Mouse (Mus musculus) hindbrain, embryonic 10.5 days (tissue): ENCODE results near the gene Olfr60. TPM values are rescaled to one million over a fixed set of nuclear protein-coding genes. Genes with fewer than 3 reads are reported as not detected.

Experiments
- DNase-seq: peaks from one replicate; pipeline ENCODE4 v3.0.0-alpha.2; 2017; ENCODE audit warnings: low spot score
- H3K27ac ChIP-seq: fragments of 300-500 bp; sonication (generic); 2 replicates; pipeline ENCODE4 v1.5.1; 2016; ENCODE audit warnings: mild to moderate bottlenecking, moderate library complexity
- H3K27me3 ChIP-seq: fragments of 300-500 bp; sonication (generic); 2 replicates; pipeline ENCODE4 v1.6.1; 2016; ENCODE audit warnings: mild to moderate bottlenecking; ENCODE audit not compliant: poor library complexity, insufficient read depth, severe bottlenecking
- H3K36me3 ChIP-seq: fragments of 300-500 bp; sonication (generic); 2 replicates; pipeline ENCODE4 v1.6.1; 2016; ENCODE audit warnings: mild to moderate bottlenecking, moderate library complexity
- H3K4me1 ChIP-seq: fragments of 300-500 bp; sonication (generic); replicated peaks from 2 replicates; pipeline ENCODE4 v1.6.1; 2016; ENCODE audit warnings: mild to moderate bottlenecking
- H3K4me3 ChIP-seq: fragments of 300-500 bp; sonication (generic); 2 replicates; pipeline ENCODE4 v1.5.1; 2016; ENCODE audit warnings: mild to moderate bottlenecking, moderate library complexity
- H3K9me3 ChIP-seq: fragments of 300-500 bp; sonication (generic); 2 replicates; pipeline ENCODE4 v1.6.1; 2016; ENCODE audit warnings: mild to moderate bottlenecking, moderate library complexity
- WGBS: fragments of 180-500 bp; shearing (Covaris S2); methylation state at CpG from one replicate; pipeline ENCODE4 v1.1.7; 2016; 5-methylcytosine and 5-hydroxymethylcytosine counted together
- polyA plus RNA-seq: library from polyadenylated mRNA; unstranded; fragments of >200 nt; fragmentation: Nextera tagmentation; extraction: Ambion mirVana; gene quantifications from 2 replicates; pipeline ENCODE4 v1.2.1, GENCODE M21; 2016

The Olfr60 gene
- not detected in 2 replicates for polyA plus RNA-seq

DNA sequence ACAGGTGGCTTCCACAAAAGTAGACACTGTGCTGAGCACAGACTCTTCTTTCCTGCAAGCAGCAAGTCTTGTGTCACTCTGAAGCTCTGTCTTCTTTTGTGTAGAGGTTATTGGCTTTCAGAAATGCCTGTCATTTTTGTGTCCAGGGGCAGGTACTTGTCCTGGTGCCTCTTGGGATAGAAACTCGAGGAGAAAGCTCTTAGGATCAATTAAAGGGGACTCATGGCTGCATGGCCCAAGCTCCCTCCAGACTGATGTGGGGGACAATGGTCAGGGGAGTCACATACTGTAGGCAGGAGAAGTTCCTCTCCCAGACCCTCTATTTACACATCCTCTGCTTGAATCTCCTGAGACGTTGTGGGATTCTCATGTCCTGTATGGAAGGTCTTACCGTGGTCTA is at the start of gene Olfr60:
Olfr60 (minus strand) TSS at position 101 of the 400 bp plus-strand sequence.
- Histone ChIP-seq H3K4me3 (no peak within 1 kb of the TSS), H3K27ac (no peak within 1 kb of the TSS), H3K9me3 (no peaks in the 10 kb centered on the region), H3K27me3 (no peaks in the 10 kb centered on the region), H3K36me3 (no peaks in the 10 kb centered on the region), H3K4me1 (no peaks in the 10 kb centered on the region)
- DNase-seq: no peak
- 74% methylated on average over 3 of the region's 3 CpGs for WGBS

DNA sequence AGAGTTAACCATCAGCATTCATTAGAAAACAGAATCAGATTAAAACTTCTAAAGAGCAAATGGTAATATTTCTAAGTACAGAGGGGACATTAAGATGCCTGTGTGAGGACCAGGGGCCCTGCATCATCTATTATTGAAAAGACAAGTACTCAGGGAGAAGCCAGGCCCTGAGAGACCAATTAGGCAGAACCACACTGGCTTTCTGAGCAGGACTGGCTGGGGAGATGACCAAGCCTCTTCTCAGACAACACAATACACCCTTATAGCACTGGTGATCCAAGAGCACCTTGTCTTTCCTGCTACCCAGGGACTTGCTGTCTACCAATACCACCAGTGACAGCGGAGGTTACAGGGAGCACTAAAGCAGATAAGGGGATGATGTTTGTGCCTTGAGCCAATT is 41.3 kb upstream of the Olfr60 start, which contains the start of gene Olfr531:
Olfr531 (minus strand) TSS at position 101 of the 400 bp plus-strand sequence.
- 91% methylated on average over 1 of the region's 1 CpGs for WGBS
- no peak for DNase-seq

DNA sequence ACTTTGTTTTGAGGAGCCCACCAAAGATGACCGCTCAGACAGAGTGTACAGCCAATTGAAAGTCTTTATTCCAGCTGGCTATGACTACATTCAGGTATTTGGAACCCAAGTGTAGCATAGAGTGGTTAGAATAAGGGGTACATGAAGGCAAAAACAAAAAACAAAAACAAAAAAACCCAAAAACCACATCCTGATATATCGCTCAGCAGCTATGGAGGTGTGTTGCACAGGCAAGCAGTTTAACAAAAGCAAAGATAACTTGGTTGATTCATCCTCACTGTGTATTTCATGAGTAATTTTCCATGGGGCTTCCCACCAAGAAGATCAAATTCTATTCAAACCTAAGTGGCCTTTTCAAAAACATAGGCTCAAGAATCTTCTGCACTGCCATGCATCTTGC is 15.4 kb upstream of the Olfr60 start:
- Histone ChIP-seq H3K36me3 (no peaks in the 10 kb centered on the region), H3K4me1 (no peaks in the 10 kb centered on the region), H3K27ac (no peak overlapping the region), H3K4me3 (no peak overlapping the region), H3K27me3 (no peaks in the 10 kb centered on the region), H3K9me3 (no peaks in the 10 kb centered on the region)
- WGBS: 88% methylated on average over 2 of the region's 2 CpGs
- DNase-seq: no peak

More for the DNA sequence above, 41.3 kb upstream of the Olfr60 start, which contains the start of gene Olfr531:
- no peaks in the 10 kb centered on the region for H3K4me1 ChIP-seq
- no peak within 1 kb of the TSS for H3K27ac ChIP-seq
- H3K4me3 ChIP-seq: no peak within 1 kb of the TSS
- no peaks in the 10 kb centered on the region for H3K27me3 ChIP-seq
- H3K36me3 ChIP-seq: no peaks in the 10 kb centered on the region
- H3K9me3 ChIP-seq: no peaks in the 10 kb centered on the region

DNA sequence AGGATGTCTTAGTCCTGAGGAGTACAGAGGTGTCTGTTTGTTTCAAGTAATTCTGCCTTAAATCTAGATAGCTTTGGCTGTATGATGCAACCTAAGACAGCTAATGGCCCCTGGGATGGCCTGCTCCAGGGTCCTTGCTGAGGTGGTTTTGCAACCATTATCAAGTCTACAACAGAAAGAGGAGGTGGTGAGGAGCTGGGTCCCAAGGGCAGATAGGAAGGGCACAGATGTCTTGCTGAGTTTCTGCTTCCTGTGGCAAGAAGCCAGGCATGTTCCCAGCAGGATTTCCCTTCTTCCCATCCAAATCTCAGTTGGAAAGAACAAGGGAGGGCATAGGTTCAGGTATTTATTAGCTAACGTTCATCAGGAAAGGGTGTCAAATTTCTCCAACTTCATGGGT is 14.8 kb upstream of the Olfr60 start, which contains the start of gene Olfr530:
Olfr530 (minus strand) TSS at position 101 of the 400 bp plus-strand sequence.
- Histone ChIP-seq H3K4me1 (no peaks in the 10 kb centered on the region), H3K9me3 (no peaks in the 10 kb centered on the region), H3K36me3 (no peaks in the 10 kb centered on the region), H3K27me3 (no peaks in the 10 kb centered on the region), H3K27ac (no peak within 1 kb of the TSS), H3K4me3 (no peak within 1 kb of the TSS)
- 61% methylated on average over 1 of the region's 1 CpGs for WGBS
- no peak for DNase-seq

DNA sequence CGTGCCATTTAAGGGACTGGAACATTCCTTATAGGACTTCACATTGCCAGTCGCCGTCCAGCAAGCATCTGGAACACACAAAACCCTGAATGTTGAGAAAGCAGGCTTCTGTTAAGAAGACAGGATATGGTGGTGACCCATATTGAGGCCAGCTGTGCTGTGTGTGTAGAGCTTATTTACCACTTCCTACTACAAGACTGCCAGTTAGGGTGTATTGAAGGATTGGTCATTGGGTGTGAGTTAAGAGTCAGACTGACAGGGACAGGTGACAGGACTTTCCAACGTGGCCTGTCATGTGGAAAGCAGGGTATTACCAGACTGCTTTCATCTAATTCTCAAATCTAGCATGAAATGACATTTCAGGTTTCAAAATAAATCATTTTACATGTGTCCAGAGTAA is 12.8 kb upstream of the Olfr60 start:
- no peak for DNase-seq
- 80% methylated on average over 4 of the region's 4 CpGs for WGBS

DNA sequence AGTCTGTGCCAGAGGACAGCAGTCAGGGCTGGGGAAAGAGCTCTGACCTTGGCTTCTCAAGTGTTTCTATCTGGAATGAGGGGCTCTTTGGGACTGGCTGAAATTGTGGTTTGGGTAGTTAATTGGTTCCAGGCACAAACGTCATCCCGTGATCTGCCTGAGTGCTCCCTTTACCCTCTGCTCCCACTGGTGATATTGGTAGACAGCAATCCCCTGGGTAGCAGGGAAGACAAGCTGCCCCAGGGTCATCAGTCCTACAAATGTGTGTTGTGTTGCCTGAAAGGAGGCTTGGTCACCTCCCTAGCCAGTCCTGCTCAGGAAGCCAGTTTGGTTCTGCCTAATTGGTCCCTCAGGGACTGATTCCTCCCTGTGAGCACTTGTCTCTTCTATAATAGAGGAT is 27.8 kb downstream of the Olfr60 start, which contains the start of gene Olfr527:
Olfr527 (plus strand) TSS at position 301 of the 400 bp plus-strand sequence.
- no peak within 1 kb of the TSS for H3K27ac ChIP-seq
- H3K9me3 ChIP-seq: no peaks in the 10 kb centered on the region
- WGBS: 68% methylated on average over 2 of the region's 2 CpGs
- DNase-seq: no peak
- no peaks in the 10 kb centered on the region for H3K4me1 ChIP-seq
- H3K4me3 ChIP-seq: no peak within 1 kb of the TSS
- H3K36me3 ChIP-seq: no peaks in the 10 kb centered on the region
- no peaks in the 10 kb centered on the region for H3K27me3 ChIP-seq

More for the DNA sequence above, 12.8 kb upstream of the Olfr60 start:
- no peaks in the 10 kb centered on the region for H3K27me3 ChIP-seq
- H3K4me1 ChIP-seq: no peaks in the 10 kb centered on the region
- no peaks in the 10 kb centered on the region for H3K9me3 ChIP-seq
- H3K4me3 ChIP-seq: no peak overlapping the region
- H3K27ac ChIP-seq: no peak overlapping the region
- no peaks in the 10 kb centered on the region for H3K36me3 ChIP-seq

DNA sequence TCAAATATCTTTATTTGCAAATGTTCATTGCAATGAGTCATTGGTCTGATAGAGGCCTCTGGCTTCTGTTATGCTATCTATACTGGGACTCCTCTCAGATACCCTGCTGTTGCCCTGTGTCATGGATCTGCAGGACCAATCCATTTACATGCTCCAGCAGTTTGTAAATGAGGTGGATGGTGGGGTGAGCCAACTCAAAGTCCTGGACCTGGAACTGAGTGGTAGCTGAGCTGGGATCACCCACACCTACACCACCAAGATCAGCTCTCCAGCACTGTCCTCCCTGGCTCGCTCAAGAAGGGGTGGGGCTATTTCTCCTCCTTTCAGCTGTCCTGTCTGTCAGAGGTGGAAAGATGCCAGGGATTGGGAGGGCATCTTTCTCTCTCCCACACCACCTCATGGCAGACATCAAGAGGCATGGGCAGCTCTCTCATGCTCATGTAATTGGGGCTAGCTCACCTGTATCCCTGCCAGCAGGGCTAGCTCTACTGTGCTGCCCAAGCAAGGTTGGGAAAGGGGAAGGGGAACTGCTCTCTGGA is 31.6 kb downstream of the Olfr60 start:
- 63% methylated on average over 1 of the region's 1 CpGs for WGBS

DNA sequence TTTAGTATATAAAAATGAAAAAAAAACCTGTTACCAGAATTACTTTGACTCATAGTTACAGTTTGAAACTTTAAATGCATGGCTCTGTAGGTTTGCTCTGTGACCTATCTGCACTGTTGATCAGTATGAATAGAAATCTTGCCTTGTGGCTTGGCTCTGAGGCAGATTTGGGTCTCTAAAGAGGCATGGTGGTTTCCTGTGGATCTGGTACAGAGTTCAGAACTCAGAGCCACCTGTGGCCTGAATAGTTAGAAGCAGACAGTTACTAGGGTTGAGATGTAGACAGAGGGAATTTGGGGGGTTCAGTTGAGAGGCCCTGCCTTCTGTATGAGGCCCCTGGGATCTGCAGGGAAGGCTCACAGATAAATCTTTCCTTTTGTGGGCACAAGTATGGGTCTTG is 40.3 kb downstream of the Olfr60 start:
- no peaks in the 10 kb centered on the region for H3K27me3 ChIP-seq
- no peaks in the 10 kb centered on the region for H3K36me3 ChIP-seq
- no peak for DNase-seq
- no peak overlapping the region for H3K27ac ChIP-seq
- H3K4me1 ChIP-seq: no peaks in the 10 kb centered on the region
- H3K4me3 ChIP-seq: no peak overlapping the region
- H3K9me3 ChIP-seq: no peaks in the 10 kb centered on the region

More for the DNA sequence above, 31.6 kb downstream of the Olfr60 start:
- no peak overlapping the region for H3K4me3 ChIP-seq
- H3K4me1 ChIP-seq: no peaks in the 10 kb centered on the region
- no peaks in the 10 kb centered on the region for H3K27me3 ChIP-seq
- DNase-seq: no peak
- no peak overlapping the region for H3K27ac ChIP-seq
- 0 out of 2 replicates have a peak, but pooled peaks cover 3% of the 10 kb centered on the region for H3K9me3 ChIP-seq
- no peaks in the 10 kb centered on the region for H3K36me3 ChIP-seq

DNA sequence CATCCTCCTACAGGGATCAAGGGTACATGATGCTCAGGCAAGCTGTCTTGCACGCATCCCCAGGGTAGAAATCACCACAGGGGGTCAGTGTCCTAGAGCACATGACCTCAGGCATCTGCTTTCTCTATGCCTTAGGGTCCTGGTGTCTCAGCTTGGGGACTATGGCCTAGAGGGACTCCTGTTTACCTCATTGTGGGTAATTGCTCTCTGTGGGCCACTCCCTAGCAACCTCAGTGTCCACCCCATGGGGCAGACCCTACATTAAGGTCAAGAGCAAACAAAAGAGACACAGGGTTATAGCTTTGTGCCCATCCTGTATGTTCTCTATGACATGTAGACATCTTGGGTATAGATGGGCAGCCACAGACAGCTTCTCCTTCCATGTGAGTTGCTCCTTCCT is 40.9 kb downstream of the Olfr60 start, which contains the start of gene Olfr525:
Olfr525 (plus strand) TSS at position 301 of the 400 bp plus-strand sequence.
- WGBS: 69% methylated on average over 1 of the region's 1 CpGs
- no peaks in the 10 kb centered on the region for H3K4me1 ChIP-seq
- no peak for DNase-seq
- no peaks in the 10 kb centered on the region for H3K36me3 ChIP-seq
- no peaks in the 10 kb centered on the region for H3K27me3 ChIP-seq
- no peaks in the 10 kb centered on the region for H3K9me3 ChIP-seq
- H3K4me3 ChIP-seq: no peak within 1 kb of the TSS
- H3K27ac ChIP-seq: no peak within 1 kb of the TSS

DNA sequence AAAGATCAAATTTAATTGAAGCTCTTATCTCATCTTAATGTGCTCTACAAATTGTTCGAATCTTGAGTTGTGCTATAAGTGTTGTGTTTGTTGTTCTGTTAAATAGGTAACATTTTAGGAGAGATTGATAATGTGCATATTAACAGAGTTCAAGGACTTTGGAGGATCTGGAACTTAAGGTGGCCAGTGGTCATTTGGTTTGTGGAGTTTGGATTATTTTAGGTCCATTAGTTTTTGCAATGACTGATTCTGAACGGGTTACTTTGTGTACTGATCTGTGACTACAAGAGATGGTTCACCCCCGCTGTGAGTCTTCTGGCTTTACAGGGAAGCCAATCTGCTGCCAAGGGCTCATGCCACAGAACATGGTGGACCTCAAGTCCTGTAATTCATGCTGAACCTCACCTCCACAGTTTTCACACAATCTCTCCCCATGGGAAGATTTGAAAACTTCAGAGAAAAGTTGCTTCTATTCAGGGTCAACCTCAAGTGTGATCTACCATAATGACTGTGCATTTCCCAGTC is 41.5 kb downstream of the Olfr60 start:
- H3K4me3 ChIP-seq: no peak overlapping the region
- H3K27me3 ChIP-seq: no peaks in the 10 kb centered on the region
- no peak for DNase-seq
- no peaks in the 10 kb centered on the region for H3K36me3 ChIP-seq
- no peak overlapping the region for H3K27ac ChIP-seq
- H3K4me1 ChIP-seq: no peaks in the 10 kb centered on the region
- H3K9me3 ChIP-seq: no peaks in the 10 kb centered on the region
- WGBS: 83% methylated on average over 3 of the region's 3 CpGs

DNA sequence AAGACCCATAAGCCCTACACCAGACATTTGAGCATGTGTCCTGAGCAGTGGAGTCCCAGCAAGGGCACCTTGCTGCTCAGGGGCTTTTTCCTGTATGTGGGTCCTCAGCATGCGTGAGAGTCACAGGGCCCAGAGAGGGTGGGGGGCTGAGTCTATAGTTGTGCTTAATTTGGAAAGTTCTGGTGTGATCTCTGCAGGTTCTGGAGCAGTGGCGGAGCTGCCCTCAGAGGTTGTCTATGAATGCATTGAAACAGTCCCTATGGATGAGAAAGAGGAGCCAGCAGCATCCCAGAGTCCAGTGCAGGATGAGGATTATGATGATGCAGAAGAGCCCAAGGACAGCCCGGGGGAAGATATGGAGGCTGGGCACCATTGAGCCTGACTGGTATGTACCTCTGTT is 62.1 kb downstream of the Olfr60 start:
- WGBS: 87% methylated on average over 3 of the region's 3 CpGs
- Histone ChIP-seq H3K4me1 (no peaks in the 10 kb centered on the region), H3K9me3 (no peaks in the 10 kb centered on the region), H3K36me3 (no peaks in the 10 kb centered on the region), H3K4me3 (no peak overlapping the region), H3K27ac (no peak overlapping the region), H3K27me3 (no peaks in the 10 kb centered on the region)
- DNase-seq: no peak

DNA sequence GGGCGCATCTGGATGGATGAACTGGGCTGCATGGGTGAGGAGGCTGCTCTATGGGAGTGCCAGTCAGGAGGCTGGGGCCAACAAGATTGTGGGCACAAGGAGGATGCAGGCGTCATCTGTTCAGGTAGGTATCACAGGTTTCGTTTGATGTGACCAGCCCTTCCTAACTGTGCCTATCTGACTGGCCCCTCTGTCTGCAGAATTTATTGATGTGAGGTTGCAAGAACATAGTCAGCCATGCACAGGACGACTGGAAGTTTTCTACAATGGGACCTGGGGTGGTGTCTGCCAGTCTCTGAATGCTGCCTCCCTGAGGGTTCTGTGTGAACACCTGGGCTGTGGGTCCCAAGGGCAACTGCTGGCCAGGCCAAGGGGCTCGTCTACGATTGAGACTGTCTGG is 64.6 kb downstream of the Olfr60 start:
- H3K9me3 ChIP-seq: no peaks in the 10 kb centered on the region
- no peak for DNase-seq
- H3K27ac ChIP-seq: no peak overlapping the region
- no peaks in the 10 kb centered on the region for H3K27me3 ChIP-seq
- no peak overlapping the region for H3K4me3 ChIP-seq
- H3K4me1 ChIP-seq: no peaks in the 10 kb centered on the region
- H3K36me3 ChIP-seq: no peaks in the 10 kb centered on the region
- 81% methylated on average over 6 of the region's 6 CpGs for WGBS

DNA sequence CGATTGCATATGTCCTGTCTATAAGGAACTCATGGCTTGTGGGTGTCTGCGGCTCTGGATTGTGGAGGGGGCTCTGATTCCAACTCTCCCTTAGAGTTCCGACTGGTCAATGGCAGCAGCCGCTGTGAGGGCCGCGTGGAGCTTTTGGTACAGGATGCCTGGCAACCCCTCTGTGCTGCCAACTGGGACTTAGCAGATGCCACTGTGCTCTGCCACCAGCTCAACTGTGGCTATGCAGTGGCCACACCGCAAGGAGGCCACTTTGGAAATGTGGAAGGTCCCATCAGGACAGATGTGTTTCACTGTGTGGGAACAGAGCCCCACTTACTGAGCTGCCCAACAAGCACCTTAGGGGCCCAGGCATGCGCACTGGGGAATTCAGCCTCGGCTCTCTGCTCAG is 65.7 kb downstream of the Olfr60 start:
- H3K27me3 ChIP-seq: no peaks in the 10 kb centered on the region
- 91% methylated on average over 9 of the region's 9 CpGs for WGBS
- no peaks in the 10 kb centered on the region for H3K36me3 ChIP-seq
- H3K9me3 ChIP-seq: no peaks in the 10 kb centered on the region
- no peaks in the 10 kb centered on the region for H3K4me1 ChIP-seq
- H3K4me3 ChIP-seq: no peak overlapping the region
- H3K27ac ChIP-seq: no peak overlapping the region
- no peak for DNase-seq
